Mouse (Mus musculus): Measurements from ENCODE around the gene Tmem72.

- no peak for TF ChIP-seq CTCF (IDR thresholded peaks at IDR 0.05; ENCODE audit: low read depth)
- TF ChIP-seq EP300 (IDR thresholded peaks at IDR 0.05; ENCODE audit: low read depth): no peak
Observed at GRCm38 (mm10) chr6:116724489-116725160, 7.9 kb upstream of the Tmem72 start.

Measured in liver, embryonic 14.5 days (tissue).